Mouse (Mus musculus) megakaryocyte progenitor cell, adult 5-6 weeks (primary cell): ENCODE data around the gene Tomm7. TPM values are rescaled to one million over a fixed set of nuclear protein-coding genes. Genes with fewer than 3 reads are reported as not detected.
"Not testable (repeated sequence)": the region's sequence is repeated elsewhere in the genome, so short reads cannot be mapped to it uniquely, and the experiment has no call there.

Experiments used
- ATAC-seq: replicated peaks from 2 replicates; pipeline ENCODE4 v1.8.0; 2016; ENCODE audit warnings: mild to moderate bottlenecking, moderate TSS enrichment, inconsistent platforms; ENCODE audit not compliant: poor library complexity
- total RNA-seq, 2 experiments: library from RNA; stranded (forward) in 1 of 2; stranded (reverse) in 1 of 2; fragments of 157-497, 149-512 nt in 1 of 2; fragments of 200-1000 nt in 1 of 2; gene quantifications; 2 replicates each; pipeline versions ENCODE4 v1.2.3 to v1.2.4; 2015 to 2017

Tomm7 gene
- total RNA-seq (2015) (81.3 and 98.8 TPM in 2 replicates), total RNA-seq (2017) (288 and 310 TPM in 2 replicates)

GRCm38 (mm10) chr5:23843674-23844530 lies at the start of gene Tomm7:
Tomm7 (minus strand) TSS chr5:23844161.
- peak; percentile 99 for ATAC-seq

DNA sequence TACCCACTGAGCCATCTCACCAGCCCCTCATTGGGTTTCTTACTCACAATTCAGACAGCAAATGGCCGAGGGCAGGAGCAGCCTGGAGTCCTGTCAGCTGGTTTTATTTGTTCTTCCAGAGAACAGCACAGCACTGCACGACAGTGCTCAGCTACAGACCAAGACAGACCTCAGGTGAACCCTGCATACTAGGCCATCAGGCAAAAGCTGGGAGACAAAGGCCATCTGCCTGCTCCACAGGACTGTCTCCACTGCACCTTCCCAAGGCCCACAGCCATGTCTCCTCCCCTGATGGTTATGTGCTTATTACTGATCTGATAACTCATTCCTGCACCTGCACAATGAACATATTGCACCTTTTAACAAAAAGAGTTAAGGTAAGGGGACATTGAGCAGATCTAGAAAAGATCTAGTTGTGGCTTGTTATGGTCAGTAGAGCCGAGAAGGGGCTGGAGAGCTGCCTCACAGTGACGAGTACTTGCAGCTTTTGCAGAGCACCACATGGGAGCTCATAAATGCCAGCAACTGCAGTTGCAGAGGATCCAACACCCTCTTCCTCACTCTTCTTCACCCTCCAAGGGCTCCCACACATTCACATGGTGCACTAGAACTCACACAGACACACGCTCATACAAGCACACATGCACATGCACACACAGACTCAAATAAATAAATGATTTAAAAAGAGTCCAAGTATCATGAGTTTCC lies 49.3 kb upstream of the Tomm7 start:
- no peak for ATAC-seq

DNA sequence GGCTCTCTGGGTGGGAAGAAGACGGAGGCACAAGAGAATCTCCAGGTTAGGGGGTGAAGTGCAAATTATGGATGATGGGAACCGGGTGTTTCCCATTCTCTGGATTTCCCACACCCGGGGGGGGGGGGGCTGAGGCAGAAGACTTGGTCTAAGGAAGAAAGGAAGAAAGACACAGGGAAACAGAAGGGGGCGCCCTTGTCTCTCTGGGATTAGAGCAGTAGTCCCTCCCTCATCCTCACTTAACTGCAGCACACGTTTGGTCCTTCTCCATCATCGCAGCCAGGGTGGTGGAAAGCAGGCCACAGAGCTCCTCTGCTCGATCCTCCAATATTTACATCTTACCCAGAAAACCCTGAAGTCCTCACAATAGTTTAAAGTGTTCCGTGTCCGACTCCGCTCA lies 46.8 kb upstream of the Tomm7 start:
- peak; percentile 66 for ATAC-seq

DNA sequence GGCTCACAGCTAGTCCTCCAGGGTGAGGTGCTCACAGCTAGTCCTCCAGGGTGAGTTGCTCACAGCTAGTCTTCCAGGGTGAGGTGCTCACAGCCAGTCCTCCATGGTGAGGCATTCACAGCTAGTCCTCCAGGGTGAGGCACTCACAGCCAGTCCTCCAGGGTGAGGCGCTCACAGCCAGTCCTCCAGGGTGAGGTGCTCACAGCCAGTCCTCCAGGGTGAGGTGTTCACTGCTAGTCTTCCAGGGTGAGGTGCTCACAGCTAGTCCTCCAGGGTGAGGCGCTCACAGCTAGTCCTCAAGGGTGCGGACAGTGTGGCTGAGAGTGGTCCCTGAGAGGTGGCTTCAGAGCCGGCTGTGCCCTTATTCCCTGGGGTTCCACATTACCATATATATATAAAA lies 45.5 kb upstream of the Tomm7 start:
- ATAC-seq = 0 out of 2 replicates have a peak, but pooled peaks have one; percentile 10

DNA sequence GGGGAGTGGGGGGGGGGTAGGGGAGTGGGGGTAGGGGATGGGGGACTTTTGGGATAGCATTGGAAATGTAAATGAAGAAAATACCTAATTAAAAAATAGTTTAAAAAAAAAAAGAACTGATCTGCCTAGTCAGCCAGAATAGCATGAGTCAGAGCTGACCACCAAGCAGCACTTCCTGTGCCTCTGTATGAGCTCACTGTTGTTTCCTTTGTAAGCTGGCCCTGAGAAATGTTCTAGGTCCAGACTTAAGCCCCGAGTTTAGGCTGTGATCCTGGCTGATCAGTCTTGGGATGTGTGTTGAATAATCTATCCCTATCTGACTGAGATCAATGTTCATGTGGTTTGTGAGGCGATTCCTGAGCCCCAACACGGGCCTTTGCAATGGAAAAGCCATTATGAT lies 43.1 kb upstream of the Tomm7 start:
- no peak for ATAC-seq

DNA sequence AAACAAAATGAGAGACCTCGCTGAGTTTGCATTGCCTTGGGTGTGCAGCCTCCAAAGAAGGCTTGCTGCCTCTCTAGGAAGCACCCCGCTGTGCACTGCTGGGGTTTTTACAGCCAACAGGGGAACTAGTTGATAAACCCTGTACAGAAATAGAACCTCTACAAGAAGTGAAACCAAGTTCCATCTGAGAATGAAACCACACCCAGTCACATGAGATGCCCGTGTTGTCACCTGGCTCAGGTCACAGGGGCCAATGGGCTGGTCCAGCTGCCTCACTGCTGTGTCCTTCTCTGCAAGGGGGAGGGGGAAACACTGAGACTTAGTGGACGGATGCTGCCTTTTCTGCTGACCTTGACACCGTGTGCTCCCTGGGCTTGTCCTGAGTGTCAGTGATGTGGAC lies 30.5 kb upstream of the Tomm7 start:
- peak; percentile 86 for ATAC-seq

DNA sequence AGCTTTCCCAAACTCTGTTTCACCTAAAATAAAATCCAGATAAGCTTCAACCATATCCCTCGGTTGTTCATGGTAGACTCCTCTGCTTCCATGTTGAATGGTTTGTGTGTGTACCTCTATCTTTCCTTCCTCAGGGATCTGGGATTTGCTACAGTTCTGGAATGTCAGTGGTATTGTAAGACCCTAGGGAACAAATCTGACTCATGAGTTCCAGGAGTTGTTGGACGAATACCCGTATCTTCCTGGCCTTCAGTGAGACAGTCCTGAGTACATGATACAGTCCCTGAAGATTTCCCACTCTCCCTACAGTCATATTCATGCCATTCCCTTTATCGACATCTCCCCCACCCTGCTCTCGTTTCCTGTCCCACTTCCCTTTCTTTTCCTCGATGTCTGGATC lies 28.6 kb upstream of the Tomm7 start:
- ATAC-seq = no peak

- ATAC-seq = not testable (repeated sequence)
Measured at GRCm38 (mm10) chr5:23871323-23871722, 27.4 kb upstream of the Tomm7 start.

GRCm38 (mm10) chr5:23865941-23866340 lies 22.0 kb upstream of the Tomm7 start:
- no peak for ATAC-seq

DNA sequence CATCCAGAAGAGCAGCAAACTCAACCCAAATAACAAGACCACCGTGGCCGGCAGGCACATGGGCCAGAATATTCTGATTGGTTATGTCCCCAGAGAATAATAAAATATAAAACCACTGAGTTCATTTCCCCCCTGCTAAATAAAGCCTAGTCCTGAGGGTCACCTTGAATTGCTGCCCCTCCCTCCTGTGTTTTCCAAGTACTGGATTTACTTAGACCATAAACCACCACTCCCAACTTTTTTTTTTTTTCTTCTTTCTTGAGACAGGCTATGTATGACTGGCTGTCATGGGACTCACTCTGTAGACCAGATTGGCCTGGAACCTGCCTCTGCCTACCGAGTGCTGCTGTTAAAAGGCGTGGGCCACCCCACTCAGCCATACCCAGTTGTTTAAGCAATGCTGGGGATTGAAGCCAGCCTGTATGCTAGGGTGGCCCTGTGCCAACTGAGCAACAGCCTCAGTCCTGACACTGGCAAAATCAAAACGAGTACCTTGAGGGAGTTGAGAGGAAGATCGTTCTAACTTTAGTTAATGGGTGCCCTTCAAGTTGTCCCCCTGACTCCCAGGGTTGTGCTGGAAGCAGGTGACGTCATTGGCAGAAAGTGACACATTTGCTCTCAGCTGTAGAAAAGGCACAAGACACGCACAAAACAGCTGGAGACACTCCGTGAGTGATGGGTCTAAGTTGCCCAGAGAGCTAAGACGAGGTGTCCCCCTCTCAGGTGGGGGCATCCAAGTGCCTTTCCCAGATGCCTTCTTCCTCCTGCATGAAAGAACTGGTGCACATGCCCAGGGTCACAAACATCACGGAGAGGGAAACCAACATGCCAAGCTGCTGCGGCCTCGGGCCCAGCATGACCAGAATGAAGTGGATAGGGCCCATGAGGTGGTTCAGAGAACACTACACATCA lies 20.3 kb upstream of the Tomm7 start:
- no peak for ATAC-seq

DNA sequence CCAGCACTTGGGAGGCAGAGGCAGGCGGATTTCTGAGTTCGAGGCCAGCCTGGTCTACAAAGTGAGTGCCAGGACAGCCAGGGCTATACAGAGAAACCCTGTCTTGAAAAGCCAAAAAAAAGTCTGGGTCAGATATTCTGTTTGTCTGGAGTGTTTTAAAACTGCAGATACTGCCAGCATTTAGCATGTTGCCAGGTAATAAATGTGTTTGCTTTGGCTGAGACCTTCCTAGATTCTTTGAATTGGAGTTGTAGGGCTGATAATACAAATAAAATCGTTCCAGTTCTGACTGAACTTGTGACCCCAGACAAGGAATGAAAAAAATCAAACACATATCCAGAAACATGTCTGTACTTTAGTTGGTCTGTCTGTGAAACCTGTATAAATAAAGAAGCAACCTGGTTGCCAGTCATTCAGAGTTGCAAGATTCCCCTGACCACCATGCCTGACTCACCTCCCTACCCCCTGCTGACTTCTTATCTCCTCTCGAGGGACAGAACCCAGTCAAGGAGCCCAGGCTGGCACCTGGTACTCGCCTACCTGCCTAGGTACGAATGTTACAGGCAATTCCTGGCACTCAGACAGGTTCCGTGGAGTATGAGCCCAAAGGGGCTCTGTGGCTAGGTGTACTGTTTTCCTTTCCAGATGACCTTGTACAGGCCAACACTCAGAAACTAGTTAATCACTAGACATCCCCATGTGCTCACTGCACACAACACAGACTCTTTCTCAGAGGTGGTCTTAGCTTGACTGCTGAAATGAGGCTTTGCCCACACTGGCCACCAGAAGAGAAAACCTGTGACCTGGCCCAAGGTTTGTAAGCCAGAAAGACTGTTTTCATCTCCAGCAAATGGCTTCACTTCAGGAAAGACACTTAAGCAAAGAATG lies 19.4 kb upstream of the Tomm7 start:
- ATAC-seq = no peak

- ATAC-seq = no peak
Measured at GRCm38 (mm10) chr5:23862291-23862690, 18.3 kb upstream of the Tomm7 start.

GRCm38 (mm10) chr5:23861721-23862120 lies 17.8 kb upstream of the Tomm7 start:
- no peak for ATAC-seq

- ATAC-seq = no peak
Measured at GRCm38 (mm10) chr5:23859896-23860295, 15.9 kb upstream of the Tomm7 start.

GRCm38 (mm10) chr5:23859087-23859718 lies 15.2 kb upstream of the Tomm7 start:
- no peak for ATAC-seq

- ATAC-seq = peak; percentile 52; the same call in 1 of the 2 replicates
Measured at GRCm38 (mm10) chr5:23858643-23859042, 14.7 kb upstream of the Tomm7 start.

- no peak for ATAC-seq
Measured at GRCm38 (mm10) chr5:23858001-23858400, 14.0 kb upstream of the Tomm7 start.

DNA sequence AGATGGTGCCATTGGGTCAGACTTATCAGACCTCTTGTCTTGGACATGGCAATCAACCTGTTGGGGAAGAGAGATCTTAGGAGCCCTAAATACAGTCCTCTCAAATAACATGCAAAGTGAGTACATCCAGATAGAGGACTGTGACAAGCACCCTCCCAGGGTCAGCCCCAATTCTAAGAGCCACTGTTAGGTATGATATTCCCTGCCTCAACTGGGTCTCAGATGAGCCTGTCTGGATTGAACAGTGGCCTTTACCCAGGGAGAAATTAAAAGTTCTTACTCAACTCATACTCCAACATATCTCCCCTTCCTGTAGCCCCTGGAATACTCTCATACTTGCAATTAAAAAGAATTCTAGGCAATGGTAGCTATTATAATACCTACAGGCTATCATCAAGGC lies 13.2 kb upstream of the Tomm7 start:
- ATAC-seq = no peak

DNA sequence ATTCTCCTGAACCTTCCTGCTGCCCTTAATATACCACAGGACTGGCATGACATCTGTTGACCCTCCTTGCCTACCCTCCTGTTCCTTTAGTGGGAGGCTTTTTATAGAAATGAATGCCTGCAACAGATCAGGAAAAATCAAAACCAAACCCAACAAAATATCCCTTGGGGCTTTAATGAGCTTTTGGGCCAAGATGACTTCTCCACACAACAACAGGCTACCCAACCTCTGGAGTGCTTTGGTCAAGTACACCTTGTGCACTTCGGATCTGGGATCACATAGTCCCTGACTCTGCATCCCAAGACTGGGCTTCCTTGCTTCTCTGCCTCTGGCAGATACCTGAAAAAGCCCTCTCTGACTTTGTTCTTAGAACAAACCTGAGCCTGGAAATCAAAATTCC lies 12.2 kb upstream of the Tomm7 start:
- no peak for ATAC-seq

- ATAC-seq = no peak
Measured at GRCm38 (mm10) chr5:23855484-23855883, 11.5 kb upstream of the Tomm7 start.
